Mouse (Mus musculus): Measurements from ENCODE around the gene Trp53. TPM values are rescaled to one million over a fixed set of nuclear protein-coding genes. Genes with fewer than 3 reads are reported as not detected.
"Not testable (repeated sequence)": the region's sequence is repeated elsewhere in the genome, so short reads cannot be mapped to it uniquely, and the experiment has no call there.

Trp53 gene
- total RNA-seq, 2 experiments from 2014 or later = 27.3 to 29.6 TPM

DNA sequence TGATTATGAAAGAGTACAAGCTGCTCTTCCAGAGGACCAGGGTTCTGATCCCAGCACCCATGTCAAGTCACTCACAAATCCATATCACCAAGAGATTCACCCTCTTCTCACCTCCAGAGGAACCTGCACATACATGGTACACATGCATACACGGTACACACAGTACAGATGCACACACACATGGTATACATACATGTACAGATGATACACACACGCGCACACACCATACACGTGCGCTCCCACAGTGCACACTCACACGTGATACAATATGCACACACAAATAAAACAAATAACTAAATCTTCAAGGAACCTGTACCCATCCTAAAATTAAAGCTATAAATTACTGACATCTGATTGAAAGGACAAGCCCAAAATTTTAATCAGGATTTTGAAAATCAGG is 14.7 kb downstream of the Trp53 start:
- DNase-seq (ENCODE audit: low spot score in 2 of 2) = no peak

DNA sequence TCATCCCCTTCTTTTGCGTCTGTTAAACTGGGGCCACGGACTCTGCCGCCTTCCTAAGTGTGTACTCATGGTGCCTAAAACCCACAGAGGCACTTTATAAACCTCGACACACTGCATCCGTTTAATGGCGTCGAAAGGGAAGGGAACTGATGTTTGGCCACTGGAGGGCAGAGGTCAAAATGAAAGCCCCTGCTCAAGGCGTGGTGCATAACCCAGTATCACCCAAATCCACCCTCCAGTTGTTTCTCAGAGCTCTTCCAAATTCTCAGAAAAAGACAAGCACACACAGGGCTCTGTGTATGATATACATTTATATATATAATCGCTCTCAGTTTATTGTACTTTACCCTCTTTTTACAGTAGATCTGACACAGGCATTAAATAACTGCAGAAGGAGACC is 19.3 kb downstream of the Trp53 start:
- DNase-seq (ENCODE audit: low spot score in 2 of 2) = no peak

DNA sequence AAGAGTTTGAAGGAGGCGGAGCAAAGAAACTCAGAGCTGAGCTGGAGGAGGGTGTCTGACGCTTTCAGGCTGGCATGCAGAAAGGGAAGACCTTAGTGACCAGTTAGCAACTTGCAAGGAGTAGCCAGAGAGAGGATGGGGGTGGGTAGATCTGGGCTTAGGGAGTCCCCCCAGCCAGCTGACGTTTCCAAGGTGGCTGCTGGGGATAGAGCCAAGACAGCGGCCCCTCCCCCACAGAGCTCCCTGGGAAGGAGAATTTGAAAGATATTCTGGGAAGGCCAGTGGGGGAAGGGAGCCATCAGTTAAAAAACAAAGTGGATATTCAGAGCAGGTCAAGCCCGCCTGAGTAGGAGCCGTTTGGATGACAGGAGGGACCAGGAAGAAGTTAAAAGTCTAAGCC is 19.9 kb downstream of the Trp53 start:
- peak; percentile 73 to 85 for DNase-seq (ENCODE audit: low spot score in 2 of 2)

DNA sequence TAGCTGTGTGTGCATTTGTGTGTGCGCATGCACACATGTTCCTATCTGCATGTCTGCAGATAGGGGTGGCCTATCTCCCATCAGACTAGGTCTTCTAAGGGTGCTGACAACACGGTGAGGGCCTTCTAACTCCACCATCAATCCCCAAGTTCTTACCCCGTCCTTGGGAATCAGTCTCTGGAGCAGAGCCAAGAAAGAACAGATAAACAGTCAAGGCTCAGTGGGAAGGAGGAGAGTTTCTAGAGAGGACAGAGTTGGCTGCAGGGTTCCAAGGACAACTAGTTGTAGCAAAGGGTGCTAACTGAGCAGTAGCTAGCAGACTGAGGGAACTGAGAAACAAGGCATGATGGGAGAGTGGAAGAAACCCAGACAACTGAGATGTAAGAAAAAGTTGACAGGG is 21.6 kb downstream of the Trp53 start:
- DNase-seq (ENCODE audit: low spot score in 2 of 2) = no peak

DNA sequence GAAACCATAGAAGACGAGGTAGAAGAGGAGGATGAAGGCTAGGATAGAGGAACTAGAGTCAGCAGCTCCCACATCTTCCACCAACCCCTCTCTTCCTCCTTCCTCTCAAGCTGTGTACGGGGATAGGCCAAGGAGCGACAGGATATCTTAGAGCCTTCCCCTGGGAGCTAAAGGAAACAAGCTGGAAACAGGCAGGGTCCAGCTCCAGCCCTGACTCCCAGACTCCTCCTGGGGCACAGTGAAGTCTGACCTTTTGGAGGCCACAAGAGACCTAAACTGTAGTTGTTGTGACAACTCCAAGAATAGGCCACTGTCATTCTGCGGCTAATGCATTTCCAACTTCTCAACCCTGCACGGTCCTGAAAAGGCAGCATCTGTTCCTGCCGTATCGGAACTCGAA is 23.4 kb downstream of the Trp53 start:
- no peak for DNase-seq (ENCODE audit: low spot score in 2 of 2)

DNA sequence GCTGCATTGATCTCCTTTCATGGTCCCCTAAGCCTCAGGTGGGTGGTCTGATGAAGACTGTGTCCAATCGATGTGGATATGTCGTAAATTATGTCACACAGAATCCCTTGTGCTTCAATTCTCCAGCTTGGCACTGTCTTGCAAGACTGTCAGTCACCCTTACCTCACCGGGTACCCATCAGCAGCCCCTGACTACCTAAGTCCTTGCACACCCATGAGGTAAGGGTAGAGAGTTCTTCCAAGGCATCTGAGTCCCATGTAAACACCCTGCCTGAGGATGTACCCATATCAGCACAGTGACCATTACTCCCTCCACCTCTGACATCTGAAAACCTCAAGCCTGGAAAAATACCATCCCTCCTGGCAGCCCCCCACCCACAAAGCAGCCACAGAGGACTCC is 24.2 kb downstream of the Trp53 start:
- no peak for DNase-seq (ENCODE audit: low spot score in 2 of 2)

DNA sequence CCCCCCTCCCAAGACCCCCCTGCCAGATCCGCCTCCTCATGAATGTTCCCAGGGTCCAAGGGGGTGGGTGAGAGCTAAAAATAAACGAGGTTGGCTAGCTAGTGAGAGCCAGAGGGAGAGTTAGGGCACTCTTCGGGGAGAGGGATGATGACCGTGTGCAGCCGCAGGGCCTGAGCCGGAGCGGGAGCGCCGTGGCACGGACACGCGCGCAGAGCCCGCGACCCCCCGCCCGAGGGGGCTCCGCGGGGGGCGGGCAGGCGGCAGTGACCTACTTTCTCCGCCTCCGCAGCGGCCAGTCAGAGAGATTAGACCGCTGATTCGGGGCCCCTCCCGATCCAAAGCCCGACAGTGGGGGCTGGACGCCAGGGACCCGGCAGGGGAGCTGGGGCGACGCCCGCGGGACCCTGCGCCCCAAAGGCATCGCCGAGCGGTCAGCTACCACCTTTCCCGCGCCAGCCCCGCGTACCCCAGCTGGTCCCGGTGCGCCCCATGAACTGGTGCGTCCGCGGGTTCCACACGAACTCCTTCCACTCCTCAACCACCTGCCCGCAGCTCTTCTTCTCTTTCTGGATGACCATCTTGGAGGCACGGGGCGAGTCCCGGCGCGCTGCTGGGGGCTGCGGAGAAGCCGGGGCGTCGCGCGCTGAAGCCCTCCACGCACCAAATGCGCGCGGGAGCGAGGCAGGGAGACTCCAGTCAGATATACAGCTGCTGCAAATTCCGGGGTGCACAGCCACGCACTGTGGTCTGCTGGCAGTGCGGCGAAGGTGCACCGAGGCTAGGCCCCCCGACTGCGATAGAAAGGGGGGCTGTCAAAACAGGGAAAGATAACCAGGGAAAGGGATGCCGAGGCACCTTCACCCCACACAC is 24.9 kb downstream of the Trp53 start:
- DNase-seq (ENCODE audit: low spot score in 2 of 2) = peak; percentile 33 to 47

DNA sequence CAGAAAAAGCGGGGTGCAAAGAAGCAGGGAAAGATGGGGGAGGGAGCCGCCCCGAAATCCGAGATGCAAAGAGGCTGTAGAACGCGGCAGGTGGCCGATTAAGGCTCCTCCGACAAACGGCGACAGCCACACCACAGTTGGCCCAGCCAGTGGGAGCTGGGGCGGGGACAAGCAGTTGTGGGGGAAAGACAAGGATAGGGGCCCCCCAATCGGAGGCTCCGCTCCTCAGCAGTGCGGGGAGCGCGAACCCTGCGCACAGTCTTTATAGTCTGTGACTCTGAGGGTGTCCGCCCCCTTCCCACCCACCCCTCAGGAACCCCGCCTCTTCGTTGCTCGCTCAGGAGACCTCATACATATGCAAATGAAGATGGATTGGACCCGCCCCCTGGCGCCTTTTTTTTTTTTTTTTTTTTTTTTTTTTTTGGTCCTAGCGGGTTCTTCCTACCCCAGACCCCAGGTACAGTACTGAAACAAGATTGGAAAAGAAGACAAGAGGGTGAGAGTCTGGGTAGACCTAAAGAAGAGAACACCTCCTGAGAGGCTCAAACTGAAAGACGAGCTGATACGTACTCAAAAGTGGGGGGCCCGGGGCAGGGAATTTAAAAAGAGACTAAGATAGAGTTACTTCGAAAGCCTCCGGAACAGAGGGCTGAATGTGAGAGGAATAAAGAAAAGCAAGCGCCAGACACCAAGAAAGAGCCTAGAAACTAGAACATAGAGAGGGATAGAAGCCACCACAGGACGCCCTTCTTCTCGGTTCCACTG is 25.7 kb downstream of the Trp53 start, which contains the start of gene Atp1b2:
Gene Atp1b2 (minus strand): TSS at position 217 of the 765 bp plus-strand sequence.
- peak; percentile 85 to 92 for DNase-seq (ENCODE audit: low spot score in 2 of 2)

DNA sequence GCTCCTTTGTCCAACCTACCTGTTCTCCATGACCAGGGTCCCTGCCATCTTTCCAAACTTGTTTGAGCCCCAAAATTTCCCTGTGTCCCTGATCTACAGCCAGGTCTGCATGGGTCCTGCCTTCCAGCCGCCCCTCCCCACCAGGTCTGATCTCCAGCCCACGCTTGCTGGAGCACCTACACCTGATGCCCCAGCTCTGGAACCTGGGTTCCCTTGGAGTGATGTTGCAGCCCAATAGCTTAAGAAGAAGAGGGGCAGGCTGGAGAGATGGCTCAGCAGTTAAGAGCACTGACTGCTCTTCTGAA is 26.3 kb downstream of the Trp53 start:
- no peak for DNase-seq (ENCODE audit: low spot score in 2 of 2)

DNA sequence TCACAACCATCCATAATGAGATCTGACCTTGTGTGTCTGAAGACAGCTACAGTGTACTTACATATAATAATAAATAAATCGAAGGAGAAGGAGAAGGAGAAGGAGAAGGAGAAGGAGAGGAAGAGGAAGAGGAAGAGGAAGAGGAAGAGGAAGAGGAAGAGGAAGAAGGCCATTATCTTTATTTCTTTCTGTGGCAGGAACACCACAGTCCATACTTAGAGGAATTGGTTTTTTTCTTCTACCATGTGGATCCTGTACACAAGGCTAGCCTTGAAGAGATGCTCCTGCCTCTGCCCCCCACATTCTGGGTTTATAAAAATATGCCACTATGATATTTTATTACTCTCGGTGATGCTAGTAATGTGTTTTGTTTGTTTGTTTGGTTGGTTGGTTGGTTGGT is 26.7 kb downstream of the Trp53 start:
- DNase-seq (ENCODE audit: low spot score in 2 of 2) = no peak

DNA sequence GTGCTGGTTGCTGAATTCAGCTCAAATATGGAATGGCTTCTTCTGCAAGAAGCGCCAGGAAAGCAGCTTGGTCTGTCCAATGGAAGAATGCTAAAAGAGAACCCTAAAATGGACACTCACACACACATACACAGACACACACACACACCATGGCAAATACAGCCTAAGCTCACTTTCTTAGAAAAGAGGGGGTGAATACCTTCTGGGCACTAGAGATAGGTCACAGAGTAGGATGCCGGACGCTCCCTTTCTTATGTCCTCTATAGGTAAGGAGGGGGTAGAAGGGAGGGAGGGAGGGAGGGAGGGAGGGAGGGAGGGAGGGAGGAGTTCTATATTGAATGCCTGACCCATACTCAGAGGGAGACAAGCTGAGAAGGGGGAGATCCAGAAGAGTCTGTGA is 28.4 kb downstream of the Trp53 start:
- no peak for DNase-seq (ENCODE audit: low spot score in 2 of 2)

DNA sequence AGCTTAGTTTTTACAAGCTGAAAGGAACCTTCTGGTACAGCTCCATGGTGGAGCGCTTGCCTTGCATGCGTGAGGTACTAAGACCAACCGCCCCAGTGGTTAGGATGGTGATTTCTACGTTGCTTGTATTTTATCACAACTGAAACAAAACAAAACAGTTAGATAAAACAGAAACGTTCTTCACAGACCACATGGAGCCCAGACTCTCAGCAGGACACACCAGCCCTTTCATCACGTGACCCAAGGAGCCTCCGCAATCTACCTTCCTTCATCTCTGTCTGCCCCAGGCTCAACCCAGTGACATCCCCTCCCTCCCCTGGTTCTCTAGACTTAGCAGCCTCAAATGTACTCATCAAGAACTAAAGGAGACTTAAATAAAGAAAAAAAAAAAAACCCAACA is 29.3 kb downstream of the Trp53 start:
- DNase-seq (ENCODE audit: low spot score in 2 of 2) = no peak

DNA sequence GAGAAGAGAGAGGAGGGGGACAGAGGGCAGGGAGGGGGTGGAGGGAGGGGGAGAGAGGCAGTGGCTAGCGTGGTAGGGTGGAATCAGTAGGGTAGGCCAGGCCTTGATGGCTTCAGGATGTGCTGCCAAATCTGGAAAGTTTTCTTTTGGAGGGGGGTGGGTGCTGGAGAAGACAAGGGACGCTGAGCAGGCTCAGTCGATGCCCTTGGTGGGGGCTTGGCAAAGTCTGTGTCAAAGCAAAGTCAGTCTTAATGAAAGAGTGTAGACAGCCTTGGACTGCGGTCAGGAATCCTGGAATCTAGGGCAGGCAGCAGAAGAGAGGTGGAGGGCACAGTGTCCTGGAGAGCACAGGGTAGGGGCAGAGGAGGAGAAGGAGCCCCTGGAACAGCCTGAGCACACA is 30.7 kb downstream of the Trp53 start:
- peak in 1 of 2 experiments; percentile 60 for DNase-seq (ENCODE audit: low spot score in 2 of 2)

DNA sequence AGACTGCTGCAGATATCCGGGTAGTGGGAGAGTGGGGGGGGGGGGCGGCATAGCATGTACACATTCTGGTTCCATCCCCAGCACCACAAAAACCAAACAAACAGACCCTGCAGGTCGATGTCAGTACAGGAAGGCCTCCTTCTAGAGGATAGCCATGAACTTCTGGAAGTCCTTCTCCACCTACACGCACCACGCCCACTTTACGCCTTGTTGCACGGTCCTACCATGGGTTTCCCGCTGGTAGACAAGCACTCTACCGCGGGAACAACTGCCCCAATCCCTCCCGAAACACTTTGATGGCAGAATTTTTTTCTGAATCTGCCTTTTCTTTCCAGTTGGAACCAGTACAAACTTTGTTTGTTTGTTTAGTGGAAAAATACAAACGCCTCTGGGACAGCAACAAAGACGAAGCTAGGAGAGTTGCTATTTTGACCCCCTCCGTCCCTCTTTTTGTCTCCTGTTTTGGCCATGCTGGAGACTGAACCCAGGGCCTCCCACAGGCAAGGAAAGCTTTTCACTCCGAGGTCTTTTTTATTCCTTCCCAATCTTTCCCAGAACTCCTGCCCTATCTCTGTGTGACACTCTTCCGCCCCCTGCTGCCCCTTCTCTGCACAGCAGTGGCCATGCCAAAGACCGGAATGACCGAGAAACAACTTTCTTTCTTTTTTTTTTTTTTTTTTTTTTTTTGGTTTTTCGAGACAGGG is 33.5 kb downstream of the Trp53 start:
- peak; percentile 78 to 86 for DNase-seq (ENCODE audit: low spot score in 2 of 2)

DNA sequence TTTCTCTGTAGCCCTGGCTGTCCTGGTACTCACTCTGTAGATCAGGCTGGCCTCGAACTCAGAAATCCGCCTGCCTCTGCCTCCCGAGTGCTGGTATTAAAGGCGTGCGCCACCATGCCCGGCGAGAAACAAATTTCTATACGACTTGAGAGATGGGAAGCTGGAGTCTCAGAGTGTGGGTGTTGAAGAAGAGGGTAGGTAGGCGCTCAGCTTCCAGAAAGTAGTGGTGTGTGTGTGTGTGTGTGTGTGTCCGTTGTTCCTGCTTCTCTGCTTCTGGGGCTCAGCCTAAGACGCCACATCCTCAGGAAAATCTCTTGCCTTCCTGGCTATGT is 34.1 kb downstream of the Trp53 start:
- DNase-seq (ENCODE audit: low spot score in 2 of 2) = not testable (repeated sequence)

DNA sequence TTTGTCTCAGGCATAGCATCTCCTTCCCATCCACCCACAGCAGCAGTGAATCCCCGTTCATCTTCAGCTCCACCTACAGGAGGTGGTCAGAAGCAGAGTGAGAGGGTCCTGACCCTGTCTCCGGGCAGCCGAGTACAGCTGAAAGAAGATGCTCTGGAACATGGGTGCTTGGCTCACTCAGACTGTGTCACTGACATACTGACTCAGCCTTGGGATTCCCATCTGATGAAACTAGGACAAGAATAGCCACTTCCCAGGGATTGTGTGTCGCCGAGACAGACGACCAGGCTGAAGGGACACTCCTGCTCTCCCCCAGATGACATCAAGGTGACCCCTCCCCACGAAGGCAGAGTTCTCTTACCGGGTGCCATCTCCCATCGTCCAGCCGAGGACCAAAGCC is 36.6 kb downstream of the Trp53 start:
- DNase-seq (ENCODE audit: low spot score in 2 of 2) = no peak

DNA sequence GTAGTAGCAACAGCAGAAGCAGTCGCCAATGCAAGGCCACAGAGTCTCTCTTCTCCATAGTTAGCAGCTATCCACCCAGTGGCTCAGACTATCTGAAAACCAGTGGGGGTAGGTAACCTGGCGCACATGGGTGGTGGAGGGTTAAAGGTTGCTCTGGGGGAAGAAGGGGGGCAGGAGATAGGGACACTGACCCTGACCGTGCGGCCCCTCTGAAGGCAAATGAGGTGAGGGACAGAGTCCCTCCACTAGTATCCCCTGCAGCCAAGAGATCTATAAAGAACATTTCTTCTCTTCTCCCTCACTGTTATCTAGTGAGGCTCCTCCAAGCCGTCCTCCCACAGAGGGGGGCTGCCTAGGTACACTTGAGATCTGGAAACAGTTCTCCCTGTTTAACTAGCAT is 37.6 kb downstream of the Trp53 start, which contains the start of gene Shbg:
Gene Shbg (minus strand): TSS at position 101 of the 400 bp plus-strand sequence.
- no peak for DNase-seq (ENCODE audit: low spot score in 2 of 2)

DNA sequence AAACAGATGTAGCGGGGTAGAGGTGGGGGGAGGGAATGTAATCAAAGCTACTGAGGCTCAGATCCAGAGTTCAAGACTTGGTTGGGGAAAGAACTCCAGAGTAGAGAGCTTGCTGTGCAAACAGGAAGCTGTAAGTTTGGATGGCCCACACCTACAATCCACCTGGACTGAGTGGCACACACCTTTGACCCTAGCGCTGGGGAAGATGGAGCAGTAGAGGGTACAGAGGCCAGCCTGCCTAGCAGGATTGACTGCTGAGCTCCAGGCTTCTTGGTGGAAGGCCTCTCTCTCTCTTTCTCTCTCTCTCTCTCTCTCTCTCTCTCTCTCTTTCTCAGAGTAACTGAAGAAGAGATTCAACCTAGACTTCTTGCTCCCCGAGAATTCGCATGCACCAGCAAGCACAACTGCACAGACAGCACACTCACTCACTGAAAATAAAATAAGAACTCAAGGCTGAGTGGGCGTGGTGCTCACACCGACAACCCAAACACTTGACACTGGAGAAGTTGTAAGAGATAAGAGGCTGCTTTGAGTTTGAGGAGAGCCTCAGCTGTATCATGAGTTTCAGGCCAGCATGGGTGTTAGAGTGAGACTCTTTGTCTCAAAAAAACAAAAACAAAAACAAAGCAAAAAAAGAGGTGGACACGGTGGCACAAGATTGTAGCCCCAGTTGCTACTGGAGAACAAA is 40.4 kb downstream of the Trp53 start:
- no peak for DNase-seq (ENCODE audit: low spot score in 2 of 2)

DNA sequence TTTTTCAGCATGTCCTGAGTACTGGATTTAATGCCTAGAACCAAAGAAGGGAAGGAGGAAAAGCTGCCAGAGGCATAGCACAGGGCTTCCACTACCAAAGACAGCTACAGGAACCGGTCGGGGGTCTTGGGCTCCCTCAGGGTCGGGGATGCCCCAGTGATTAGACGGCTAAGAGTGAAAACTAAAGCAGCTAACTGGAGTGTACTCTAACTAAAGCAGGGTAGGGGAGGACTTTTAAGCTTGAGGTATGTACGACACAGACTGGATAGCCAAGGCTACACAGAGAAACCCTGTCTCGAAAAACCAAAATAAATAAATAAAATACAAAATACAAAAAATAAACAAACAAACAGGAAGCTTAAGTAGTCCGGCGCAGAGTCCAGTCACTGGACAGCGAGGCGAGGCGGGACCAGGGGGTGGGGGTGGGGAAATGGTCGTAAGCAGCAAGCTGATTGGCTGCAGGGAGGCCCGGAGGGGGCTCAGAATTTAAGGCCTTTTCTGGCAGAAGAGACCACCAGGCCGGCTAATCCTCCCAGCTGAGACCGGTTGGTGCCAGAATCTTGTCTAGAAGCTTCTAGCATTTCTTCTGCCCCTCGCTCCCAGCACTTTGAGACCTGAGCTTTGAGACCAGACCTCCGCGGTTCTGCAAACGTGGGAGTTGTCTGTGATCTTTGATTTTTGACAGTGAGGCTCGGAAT is 41.6 kb downstream of the Trp53 start, which contains the start of gene Sat2:
Gene Sat2 (plus strand): TSS at position 454 of the 698 bp plus-strand sequence.
- peak; percentile 61 to 69 for DNase-seq (ENCODE audit: low spot score in 2 of 2)

DNA sequence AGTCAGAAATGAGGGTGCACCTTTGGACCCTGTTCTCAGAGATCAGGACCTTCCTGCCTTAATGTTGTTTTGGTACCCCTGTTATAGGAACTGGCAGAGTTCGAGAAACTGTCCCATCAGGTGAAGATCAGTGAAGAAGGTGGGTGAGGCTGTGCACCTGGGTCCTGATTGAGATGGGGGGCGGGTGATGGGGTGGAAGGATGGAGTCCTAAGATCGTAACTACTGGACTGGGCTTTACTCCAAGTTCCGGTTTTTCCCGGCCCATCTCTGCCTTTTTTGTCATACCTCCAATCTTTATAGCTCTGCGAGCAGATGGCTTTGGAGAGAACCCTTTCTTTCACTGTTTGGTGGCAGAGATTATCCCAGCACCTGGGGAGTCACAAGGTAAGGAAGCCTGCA is 42.2 kb downstream of the Trp53 start:
- no peak for DNase-seq (ENCODE audit: low spot score in 2 of 2)

DNA sequence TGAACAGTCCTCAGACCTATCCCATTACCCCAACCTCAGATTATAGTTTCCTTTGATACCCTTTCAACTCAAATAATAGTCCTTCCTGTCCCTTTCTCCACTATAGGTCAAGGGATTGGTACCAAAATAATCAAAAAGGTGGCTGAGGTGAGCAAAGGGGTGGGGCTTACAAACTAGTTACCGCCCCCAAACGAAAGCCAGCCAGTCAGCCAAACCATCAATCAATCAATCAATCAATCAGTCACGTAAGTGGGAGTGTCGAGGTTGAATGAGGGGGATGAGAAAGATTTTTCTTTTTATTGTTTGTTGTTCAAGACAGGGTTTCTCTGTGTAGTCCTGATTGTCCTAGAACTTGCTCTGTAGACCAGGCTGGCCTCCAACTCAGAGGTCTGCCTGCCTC is 42.8 kb downstream of the Trp53 start:
- no peak for DNase-seq (ENCODE audit: low spot score in 2 of 2)
